Mouse (Mus musculus) stomach, postnatal 0 days (tissue): ENCODE results near the gene Ndufa10. TPM values are rescaled to one million over a fixed set of nuclear protein-coding genes. Genes with fewer than 3 reads are reported as not detected.
A peak's percentile ranks its signal among the peaks of the same experiment; 100 is the strongest.

ENCODE experiments used
- ATAC-seq: fragments of 200-750 bp; cut with Nextera tagmentation; 2 replicates; pipeline ENCODE4 v1.8.0; 2017; ENCODE audit not compliant: low FRiP score, low TSS enrichment
- DNase-seq: peaks from one replicate; pipeline ENCODE4 v3.0.0-alpha.2; 2016; ENCODE audit warnings: low spot score
- H3K27ac ChIP-seq: fragments of 300-500 bp; sonication (generic); replicated peaks from 2 replicates; pipeline ENCODE4 v1.5.1; 2014; ENCODE audit warnings: mild to moderate bottlenecking, control low read depth
- H3K27me3 ChIP-seq: fragments of 300-500 bp; sonication (generic); 2 replicates; pipeline ENCODE4 v1.6.1; 2014; ENCODE audit warnings: low read length; ENCODE audit not compliant: control insufficient read depth, insufficient read depth
- H3K36me3 ChIP-seq: fragments of 300-500 bp; sonication (generic); 2 replicates; pipeline ENCODE4 v1.6.1; 2014; ENCODE audit warnings: low read length, mixed read lengths; ENCODE audit not compliant: control insufficient read depth, insufficient read depth
- H3K4me1 ChIP-seq: fragments of 300-500 bp; sonication (generic); replicated peaks from 2 replicates; pipeline ENCODE4 v1.6.1; 2014; ENCODE audit warnings: antibody characterized with exemption; ENCODE audit not compliant: control insufficient read depth, insufficient read depth
- H3K4me2 ChIP-seq: fragments of 300-500 bp; sonication (generic); replicated peaks from 2 replicates; pipeline ENCODE4 v1.6.1; 2014; ENCODE audit warnings: low read depth, mild to moderate bottlenecking, control low read depth, moderate library complexity
- H3K4me3 ChIP-seq: fragments of 300-500 bp; sonication (generic); 2 replicates; pipeline ENCODE4 v1.5.1; 2014; ENCODE audit warnings: low read depth, low read length, control low read depth
- H3K9ac ChIP-seq: fragments of 300-500 bp; sonication (generic); 2 replicates; pipeline ENCODE4 v1.6.1; 2014; ENCODE audit warnings: mild to moderate bottlenecking, low read length, control low read depth, mixed read lengths
- H3K9me3 ChIP-seq: fragments of 300-500 bp; sonication (generic); 2 replicates; pipeline ENCODE4 v1.6.1; 2016; ENCODE audit warnings: low read length; ENCODE audit not compliant: control insufficient read depth
- CTCF ChIP-seq: IDR thresholded peaks from 2 replicates; pipeline ENCODE4 v1.5.1; 2016; ENCODE audit warnings: antibody characterized with exemption, low read depth, mild to moderate bottlenecking, moderate library complexity
- EP300 ChIP-seq: optimal IDR thresholded peaks from 2 replicates; pipeline ENCODE3; 2016; ENCODE audit warnings: antibody characterized with exemption
- WGBS: fragments of 180-500 bp; shearing (Covaris S2); extraction: QIAGEN DNeasy Blood & Tissue Kit; methylation state at CpG from one replicate; pipeline ENCODE4 v1.1.7; 2014; 5-methylcytosine and 5-hydroxymethylcytosine counted together
- polyA plus RNA-seq: library from polyadenylated mRNA; unstranded; fragments of >200 nt; fragmentation: Nextera tagmentation; extraction: Ambion mirVana; gene quantifications from 2 replicates; pipeline ENCODE4 v1.2.1, GENCODE M21; 2015

Gene Ndufa10
- polyA plus RNA-seq, 1 experiment from 2014 or later: 229 TPM

DNA sequence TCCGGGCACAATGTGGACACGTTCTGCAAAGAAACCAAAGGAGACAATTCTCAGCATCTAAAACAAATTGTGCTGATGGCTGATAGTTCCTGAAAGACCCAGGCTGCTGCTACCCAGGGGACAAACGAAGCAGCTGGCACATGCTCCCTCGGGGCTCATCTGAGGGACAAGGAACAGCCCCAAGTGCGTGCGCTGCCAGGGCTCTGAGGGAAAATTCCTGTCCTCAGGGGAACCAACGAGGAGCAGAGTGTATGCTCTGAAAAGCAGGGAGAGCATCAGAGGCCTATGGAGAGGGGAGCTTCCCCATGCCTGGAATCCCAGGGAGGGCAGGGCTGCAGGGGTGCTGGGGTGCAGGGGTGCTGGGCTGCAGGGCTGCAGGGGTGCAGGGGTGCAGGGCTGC is 48.9 kb downstream of the Ndufa10 start:
- TF ChIP-seq CTCF (no peak), EP300 (no peak)
- no peak overlapping the region for H3K4me3 ChIP-seq
- no peaks in the 10 kb centered on the region for H3K27me3 ChIP-seq
- DNase-seq (no peak), ATAC-seq (no peak)
- no peak overlapping the region for H3K9ac ChIP-seq
- H3K4me1 ChIP-seq: no peaks in the 10 kb centered on the region
- WGBS: 66% methylated on average over 7 of the region's 7 CpGs
- no peak overlapping the region for H3K4me2 ChIP-seq
- H3K9me3 ChIP-seq: no peaks in the 10 kb centered on the region
- H3K27ac ChIP-seq: no peak overlapping the region
- no peaks in the 10 kb centered on the region for H3K36me3 ChIP-seq

DNA sequence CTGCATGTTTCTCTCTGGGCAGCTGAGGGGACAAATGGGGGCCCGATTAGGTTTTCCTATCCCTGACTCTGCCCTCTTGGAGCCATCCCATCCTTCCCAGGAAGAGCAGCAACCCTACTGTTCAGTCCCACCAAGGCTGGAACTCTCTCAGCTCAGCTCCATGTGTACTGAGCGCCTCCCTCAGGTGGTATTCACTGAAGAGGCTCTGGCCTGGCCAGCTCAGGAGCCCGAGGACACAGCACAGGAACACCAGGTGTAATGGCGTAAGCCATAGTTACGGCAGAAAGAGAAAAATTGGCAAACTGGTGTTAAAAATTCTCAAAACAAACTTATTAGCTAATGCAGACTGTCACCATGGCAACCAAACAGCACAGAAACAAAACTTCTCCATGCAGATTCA is 68.5 kb downstream of the Ndufa10 start:
- Histone ChIP-seq H3K4me2 (no peak overlapping the region), H3K27me3 (no peaks in the 10 kb centered on the region), H3K9me3 (no peaks in the 10 kb centered on the region), H3K9ac (no peak overlapping the region), H3K4me3 (no peak overlapping the region), H3K27ac (no peak overlapping the region), H3K4me1 (no peaks in the 10 kb centered on the region), H3K36me3 (no peaks in the 10 kb centered on the region)
- ATAC-seq: no peak
- DNase-seq: no peak
- TF ChIP-seq EP300: no peak
- peak; percentile 57 for TF ChIP-seq CTCF
- WGBS: 68% methylated on average over 5 of the region's 5 CpGs

- Histone ChIP-seq H3K36me3 (no peaks in the 10 kb centered on the region), H3K27me3 (no peaks in the 10 kb centered on the region), H3K9me3 (no peaks in the 10 kb centered on the region), H3K9ac (no peak overlapping the region), H3K4me2 (no peak overlapping the region), H3K4me3 (no peak overlapping the region), H3K4me1 (no peaks in the 10 kb centered on the region), H3K27ac (no peak overlapping the region)
- 86% methylated on average over 2 of the region's 2 CpGs for WGBS
- TF ChIP-seq CTCF (no peak), EP300 (no peak)
- ATAC-seq (no peak), DNase-seq (no peak)
Measured at GRCm38 (mm10) chr1:92400556-92400955, 73.1 kb downstream of the Ndufa10 start.

GRCm38 (mm10) chr1:92398601-92399000 is 75.1 kb downstream of the Ndufa10 start:
- no peak for TF ChIP-seq CTCF
- TF ChIP-seq EP300: no peak
- no peak overlapping the region for H3K4me2 ChIP-seq

GRCm38 (mm10) chr1:92397511-92398051 is 76.1 kb downstream of the Ndufa10 start:
- ATAC-seq: no peak
- Histone ChIP-seq H3K9me3 (no peaks in the 10 kb centered on the region), H3K36me3 (no peaks in the 10 kb centered on the region), H3K4me3 (no peak overlapping the region), H3K4me2 (no peak overlapping the region), H3K9ac (no peak overlapping the region), H3K27me3 (no peaks in the 10 kb centered on the region), H3K4me1 (no peaks in the 10 kb centered on the region), H3K27ac (no peak overlapping the region)
- no peak for DNase-seq
- TF ChIP-seq EP300 (no peak), CTCF (no peak)
- WGBS: 39% methylated on average over 12 of the region's 12 CpGs

More at GRCm38 (mm10) chr1:92398601-92399000, 75.1 kb downstream of the Ndufa10 start:
- WGBS: 38% methylated on average over 7 of the region's 7 CpGs
- DNase-seq (no peak), ATAC-seq (no peak)
- no peaks in the 10 kb centered on the region for H3K4me1 ChIP-seq
- H3K4me3 ChIP-seq: no peak overlapping the region
- H3K27me3 ChIP-seq: no peaks in the 10 kb centered on the region
- no peak overlapping the region; the same call in 1 of the 2 replicates for H3K27ac ChIP-seq
- H3K9ac ChIP-seq: no peak overlapping the region
- H3K9me3 ChIP-seq: no peaks in the 10 kb centered on the region
- H3K36me3 ChIP-seq: no peaks in the 10 kb centered on the region

GRCm38 (mm10) chr1:92394279-92394678 is 79.4 kb downstream of the Ndufa10 start:
- Histone ChIP-seq H3K36me3 (no peaks in the 10 kb centered on the region), H3K4me3 (no peak overlapping the region)

More at GRCm38 (mm10) chr1:92394279-92394678, 79.4 kb downstream of the Ndufa10 start:
- Histone ChIP-seq H3K9ac (no peak overlapping the region), H3K4me1 (no peaks in the 10 kb centered on the region), H3K4me2 (no peak overlapping the region), H3K27me3 (no peaks in the 10 kb centered on the region), H3K27ac (no peak overlapping the region), H3K9me3 (no peaks in the 10 kb centered on the region)
- ATAC-seq: no peak
- WGBS: 72% methylated on average over 3 of the region's 3 CpGs
- DNase-seq: no peak
- no peak for TF ChIP-seq CTCF
- no peak for TF ChIP-seq EP300
